Mouse (Mus musculus) adrenal gland, adult 8-10 months (tissue): Measurements from ENCODE around the gene Lin37. TPM values are rescaled to one million over a fixed set of nuclear protein-coding genes. Genes with fewer than 3 reads are reported as not detected.

Experiments
- DNase-seq: peaks from one replicate; pipeline ENCODE4 v3.0.0; 2022
- total RNA-seq, 4 experiments: library from RNA; stranded (reverse); gene quantifications; 2 replicates each; pipeline ENCODE4 v1.2.4; 2022

Lin37 gene
- total RNA-seq, 4 experiments from 2014 or later = 56.1 to 65.5 (median 61.7) TPM

GRCm38 (mm10) chr7:30552102-30553020, 7.3 kb downstream of the Lin37 start, which contains the start of the genes Hspb6 and Proser3:
Hspb6 (plus strand) TSS chr7:30552178.
Proser3 (minus strand) TSS chr7:30552299.
- DNase-seq = peak; percentile 97

DNA sequence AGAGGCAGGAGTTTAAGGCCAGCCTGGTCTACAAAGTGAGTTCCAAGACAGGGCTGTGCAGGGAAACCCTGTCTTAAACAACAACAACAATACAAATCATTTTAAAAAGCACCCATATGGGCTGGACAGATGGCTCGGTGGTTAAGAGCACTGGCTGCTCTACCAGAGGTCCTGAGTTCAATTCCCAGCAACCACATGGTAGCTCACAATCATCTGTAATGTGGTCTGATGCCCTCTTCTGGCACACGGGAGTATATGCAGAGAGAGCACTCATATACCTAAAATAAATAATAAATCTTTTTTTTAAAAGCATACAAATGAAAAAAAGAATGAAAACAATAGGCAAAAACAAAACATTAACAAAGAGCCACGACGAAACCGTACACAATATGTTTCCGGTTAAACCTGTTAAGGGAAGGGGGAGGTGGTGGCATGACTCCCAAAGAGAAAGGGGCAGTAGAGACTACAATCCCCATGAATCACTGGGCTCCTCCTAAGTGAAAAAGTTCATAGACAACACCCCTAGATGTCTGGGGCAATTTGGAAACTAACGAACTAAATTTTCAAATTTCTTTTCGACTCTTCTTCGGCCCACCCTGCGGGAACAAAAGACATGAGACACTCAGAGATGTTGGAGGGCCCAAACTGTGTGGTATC, 8.1 kb downstream of the Lin37 start:
- DNase-seq = no peak

DNA sequence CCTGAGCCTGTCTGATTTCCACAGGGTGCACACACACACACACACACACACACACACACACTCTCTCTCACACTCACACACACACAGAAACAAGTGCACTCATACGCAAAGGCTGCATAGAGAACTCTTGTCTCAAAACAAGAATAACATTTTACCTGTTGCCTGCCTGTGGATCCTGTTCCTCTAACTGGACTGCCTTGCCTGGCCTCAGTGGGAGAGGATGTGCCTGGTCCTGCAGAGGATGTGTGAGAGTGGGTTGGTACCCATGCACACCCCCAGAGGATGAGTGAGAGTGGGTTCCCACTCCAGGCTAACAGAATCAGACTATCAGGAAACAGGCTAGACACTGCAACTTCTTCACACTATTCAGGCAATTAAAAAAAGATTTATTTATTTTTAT, 9.0 kb downstream of the Lin37 start:
- DNase-seq = no peak

DNA sequence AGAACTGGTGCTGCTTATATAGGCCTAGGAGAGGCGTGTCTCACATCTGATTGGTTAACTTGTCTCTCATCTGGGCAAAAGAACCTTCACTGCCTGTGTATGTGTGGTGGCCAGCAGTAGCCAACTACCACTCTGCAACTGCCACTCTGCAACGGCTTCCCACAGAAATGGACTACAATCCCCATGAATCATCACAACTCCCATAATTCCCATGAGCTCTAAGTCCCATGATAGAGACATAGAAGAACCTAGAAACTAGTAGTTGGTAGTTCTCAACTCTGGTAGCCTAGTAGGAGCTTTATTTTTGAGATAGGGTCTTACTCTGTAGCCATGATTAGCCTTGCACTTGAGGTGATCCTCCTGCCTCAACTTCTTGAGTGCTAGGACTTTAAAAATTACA, 9.8 kb downstream of the Lin37 start:
- no peak for DNase-seq

DNA sequence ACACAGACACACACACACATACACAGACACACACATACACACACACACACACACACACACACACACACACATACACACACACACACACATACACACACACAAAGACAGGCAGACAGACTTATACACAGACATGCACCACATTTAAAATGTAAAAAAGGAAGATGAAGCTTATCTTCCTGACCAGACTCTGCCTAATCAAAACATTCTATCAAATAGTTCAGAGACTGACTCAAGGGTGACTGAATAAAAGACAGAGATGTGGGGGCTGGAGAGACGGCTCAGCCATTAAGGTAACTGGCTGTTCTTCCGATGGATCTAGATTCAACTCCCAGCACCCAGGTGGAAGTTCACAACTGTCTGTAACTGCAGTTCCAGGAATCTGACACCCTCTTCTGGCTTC, 15.3 kb downstream of the Lin37 start:
- no peak for DNase-seq

GRCm38 (mm10) chr7:30540572-30540971, 19.1 kb downstream of the Lin37 start:
- no peak for DNase-seq

GRCm38 (mm10) chr7:30534633-30535577, 24.7 kb downstream of the Lin37 start, which contains the start of gene Arhgap33:
Arhgap33 (minus strand) TSS chr7:30535060.
- DNase-seq = peak; percentile 94

GRCm38 (mm10) chr7:30533941-30534632, 25.6 kb downstream of the Lin37 start:
- DNase-seq = peak; percentile 14

- no peak for DNase-seq
Observed at GRCm38 (mm10) chr7:30532931-30533330, 26.7 kb downstream of the Lin37 start.

DNA sequence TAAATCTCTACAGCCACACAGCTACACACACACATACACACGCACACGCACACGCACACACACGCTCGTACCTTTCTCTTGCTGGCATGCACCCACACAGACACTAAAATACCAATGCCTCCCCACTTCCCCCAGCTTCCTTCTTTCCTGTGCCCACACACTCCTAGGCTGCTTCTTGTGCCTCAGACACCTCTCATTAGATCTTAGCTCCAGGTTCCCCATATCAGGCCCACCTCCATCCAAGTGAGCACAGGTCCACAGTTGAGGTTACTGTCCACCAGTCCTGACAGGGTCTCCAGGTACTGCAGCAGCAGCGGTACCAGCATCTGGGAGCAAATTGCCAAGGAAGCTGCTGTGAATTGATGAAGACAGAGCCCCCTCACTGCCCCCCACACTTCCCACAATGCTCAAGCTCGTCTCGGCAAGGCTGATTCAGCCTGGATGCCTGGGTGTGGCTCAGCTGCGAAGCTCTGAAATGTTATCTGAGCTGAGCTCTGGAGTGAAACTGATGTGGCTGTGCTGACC, 28.3 kb downstream of the Lin37 start:
- no peak for DNase-seq

DNA sequence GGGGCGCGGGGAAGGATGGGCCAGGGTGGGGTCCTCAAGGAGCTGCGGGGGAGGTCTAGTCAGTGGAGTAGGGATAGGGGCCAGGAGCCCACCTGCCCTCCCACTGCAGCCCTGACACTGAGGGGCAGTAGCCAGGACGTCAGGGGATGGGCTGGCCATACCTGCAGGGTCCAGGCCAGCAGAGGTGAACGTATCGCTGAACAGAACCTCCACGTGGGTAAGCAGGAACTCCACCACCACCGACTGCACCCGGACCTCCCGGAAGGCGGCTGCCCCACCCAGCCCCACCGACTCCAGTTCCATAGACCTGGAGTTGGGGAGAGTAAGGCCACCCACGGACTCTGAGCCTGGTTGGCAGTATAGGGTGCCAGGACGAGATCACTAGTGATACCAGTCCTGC, 32.7 kb downstream of the Lin37 start:
- no peak for DNase-seq

DNA sequence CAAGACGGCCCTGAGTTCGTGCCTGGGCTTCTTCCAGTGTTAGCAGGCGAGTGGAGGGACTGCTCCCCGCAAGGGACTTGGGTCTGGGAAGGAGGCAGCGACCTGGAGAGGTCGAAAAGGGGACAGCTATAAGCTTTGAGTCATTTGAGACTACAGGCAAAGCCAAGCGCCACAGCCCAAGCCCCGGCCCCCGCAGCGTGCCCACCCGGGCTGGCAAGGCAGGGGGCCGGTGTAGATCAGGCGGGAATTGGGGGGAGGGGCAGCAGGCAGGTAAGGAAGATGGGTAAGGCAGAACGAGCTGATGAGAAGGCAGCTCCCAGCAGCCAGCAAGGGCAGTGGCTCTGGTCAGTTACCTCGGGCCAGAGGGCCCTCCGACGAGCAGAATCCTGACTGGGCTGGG, 33.2 kb downstream of the Lin37 start:
- no peak for DNase-seq

DNA sequence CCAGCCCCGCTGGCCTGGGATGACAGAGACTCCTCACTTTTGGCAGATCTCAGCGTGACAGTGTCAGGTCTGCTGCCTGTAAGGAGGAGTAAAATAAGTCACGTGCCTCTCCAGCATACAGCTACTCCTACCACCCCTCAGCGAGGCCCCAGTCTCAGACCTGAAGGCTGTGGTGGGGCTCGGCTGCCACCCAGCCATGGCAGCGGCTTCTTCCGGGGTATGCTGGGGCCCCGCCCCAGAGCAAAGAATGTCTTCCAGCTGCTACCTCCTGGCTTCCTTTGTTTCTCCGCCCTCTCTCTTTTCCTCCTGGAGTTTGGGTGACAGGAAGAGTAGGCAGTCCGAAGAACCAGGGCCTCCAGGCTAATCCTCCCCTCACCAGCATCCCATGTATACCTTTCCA, 33.7 kb downstream of the Lin37 start:
- DNase-seq = no peak

- DNase-seq = no peak
Observed at GRCm38 (mm10) chr7:30524487-30524886, 35.2 kb downstream of the Lin37 start.

DNA sequence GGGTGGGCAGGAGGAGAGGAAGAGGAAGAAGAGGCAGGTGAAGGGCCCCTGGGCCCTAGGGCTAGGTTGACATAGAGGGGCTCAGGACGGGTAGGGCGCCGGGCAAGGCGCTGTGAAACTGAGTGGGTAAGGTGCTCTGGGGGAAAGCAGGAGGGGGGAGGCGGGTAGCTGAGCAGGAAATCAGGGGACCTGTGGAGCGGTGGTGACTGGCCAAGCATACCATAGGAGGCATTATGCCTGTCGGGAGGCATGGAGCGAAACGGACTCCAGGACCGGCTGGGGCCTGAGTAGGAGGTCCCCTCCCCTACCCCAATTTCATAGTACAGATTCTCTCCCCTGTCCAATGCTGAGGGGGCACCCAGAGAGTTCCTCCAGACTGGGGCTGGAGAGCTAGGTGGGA, 36.8 kb downstream of the Lin37 start:
- no peak for DNase-seq

DNA sequence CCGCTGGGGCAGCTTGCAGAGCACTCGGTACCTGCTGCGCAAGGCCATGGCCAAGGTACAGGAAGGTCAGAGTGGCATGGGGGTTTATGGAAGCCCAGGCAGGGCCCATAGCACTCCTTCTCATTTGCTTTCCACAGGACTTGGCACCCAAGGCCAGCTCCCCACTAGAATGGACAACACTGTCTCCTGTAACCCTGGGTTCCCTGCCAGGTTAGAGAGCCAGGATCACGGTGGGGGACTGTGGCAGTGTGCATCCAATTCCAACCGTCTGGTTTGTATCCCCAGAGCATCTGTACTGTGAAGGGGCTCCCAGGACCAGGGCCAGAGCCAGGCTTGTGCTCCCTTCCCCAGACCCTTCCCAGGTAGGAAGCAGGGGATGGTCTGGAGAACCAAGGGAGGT, 38.8 kb downstream of the Lin37 start:
- DNase-seq = no peak

GRCm38 (mm10) chr7:30520396-30520795, 39.2 kb downstream of the Lin37 start:
- no peak for DNase-seq

- DNase-seq = no peak
Observed at GRCm38 (mm10) chr7:30518325-30518724, 41.3 kb downstream of the Lin37 start.

GRCm38 (mm10) chr7:30515003-30515760, 44.5 kb downstream of the Lin37 start:
- DNase-seq = no peak

GRCm38 (mm10) chr7:30508061-30508460, 51.6 kb downstream of the Lin37 start:
- no peak for DNase-seq
